In genomic region chr9:42868508-42868907, GRCm38 (mm10) we compare ENCODE assay signal across 17 mouse cellular contexts.
DNase-seq lines count a peak whose midpoint lies in the region; ATAC-seq and TF ChIP-seq lines count a peak whose summit lies in the region.
"Had no signal": no experiment of that assay in that cellular context is flagged by ENCODE, and none has a peak within 500 bp of the region (broad histone marks: within the 10 kb centered on the region; RNA-seq: fewer than 3 reads in every experiment).

No protein-coding gene starts in this region.

- peaks cover 6% of the 10 kb centered on the region for H3K27me3 ChIP-seq in forebrain, embryonic 13.5 days
- peaks cover 15% of the 10 kb centered on the region for H3K27me3 ChIP-seq in forebrain, embryonic 12.5 days
- no peaks in the 10 kb centered on the region for H3K27me3 ChIP-seq in midbrain, postnatal 0 days (ENCODE audit: insufficient read depth, low read length)
- no peaks in the 10 kb centered on the region for H3K27me3 ChIP-seq in midbrain, embryonic 16.5 days (ENCODE audit: control insufficient read depth, insufficient read depth, low read depth, low read length)
- H3K27me3 ChIP-seq in forebrain, embryonic 15.5 days = no peaks in the 10 kb centered on the region
- H3K27me3 ChIP-seq: hindbrain, embryonic 15.5 days had no signal

- peaks cover 34% of the 10 kb centered on the region for H3K4me1 ChIP-seq in forebrain, embryonic 13.5 days
- peaks cover 34% of the 10 kb centered on the region for H3K4me1 ChIP-seq in forebrain, embryonic 12.5 days
- peaks cover 8% of the 10 kb centered on the region for H3K4me1 ChIP-seq in midbrain, postnatal 0 days (ENCODE audit: insufficient read depth, low read length)
- H3K4me1 ChIP-seq in midbrain, embryonic 16.5 days (ENCODE audit: control insufficient read depth, insufficient read depth, low read length) = peaks cover 9% of the 10 kb centered on the region
- peaks cover 31% of the 10 kb centered on the region for H3K4me1 ChIP-seq in forebrain, embryonic 15.5 days

- H3K36me3 ChIP-seq in forebrain, embryonic 13.5 days (ENCODE audit: poor library complexity, severe bottlenecking) = no peaks in the 10 kb centered on the region
- no peaks in the 10 kb centered on the region for H3K36me3 ChIP-seq in forebrain, embryonic 12.5 days (replicated peaks)
- no peaks in the 10 kb centered on the region for H3K36me3 ChIP-seq in midbrain, postnatal 0 days (ENCODE audit: insufficient read depth, low read length)
- no peaks in the 10 kb centered on the region for H3K36me3 ChIP-seq in midbrain, embryonic 16.5 days (ENCODE audit: control insufficient read depth, insufficient read depth, low read length)
- H3K36me3 ChIP-seq in forebrain, embryonic 15.5 days = no peaks in the 10 kb centered on the region
- H3K36me3 ChIP-seq: heart, embryonic 15.5 days; hindbrain, embryonic 15.5 days had no signal

- no peak for TF ChIP-seq CTCF in midbrain, postnatal 0 days (IDR thresholded peaks at IDR 0.05)

- H3K9me3 ChIP-seq in forebrain, embryonic 13.5 days (replicated peaks) = no peaks in the 10 kb centered on the region
- H3K9me3 ChIP-seq in forebrain, embryonic 12.5 days = no peaks in the 10 kb centered on the region
- no peaks in the 10 kb centered on the region for H3K9me3 ChIP-seq in midbrain, postnatal 0 days (ENCODE audit: low read length)
- H3K9me3 ChIP-seq in midbrain, embryonic 16.5 days (replicated peaks; ENCODE audit: control insufficient read depth, low read length, poor library complexity, severe bottlenecking) = no peaks in the 10 kb centered on the region
- H3K9me3 ChIP-seq in forebrain, embryonic 15.5 days = no peaks in the 10 kb centered on the region
- H3K9me3 ChIP-seq: heart, embryonic 15.5 days; hindbrain, embryonic 15.5 days had no signal

- peak; percentile 55 for ATAC-seq in forebrain, embryonic 13.5 days
- ATAC-seq in forebrain, embryonic 12.5 days (ENCODE audit: low FRiP score) = no peak
- ATAC-seq in midbrain, postnatal 0 days (ENCODE audit: low FRiP score) = no peak
- ATAC-seq in midbrain, embryonic 16.5 days = no peak
- ATAC-seq in forebrain, embryonic 15.5 days (replicated peaks) = peak; percentile 34
- ATAC-seq: intestine, embryonic 16.5 days had no signal

- peak; percentile 41 for DNase-seq in midbrain, postnatal 0 days (ENCODE audit: low spot score)
- no peak for DNase-seq in urinary bladder, postnatal 4 days (ENCODE audit: low spot score in 2 of 2)
- DNase-seq: adrenal gland, adult 2 months; adrenal gland, postnatal 25 days; cerebellum, adult 2 months; cerebellum, postnatal 10 days; gastrocnemius, postnatal 36 days; heart, adult 2 months; heart, postnatal 14 days had no signal

- H3K4me2 ChIP-seq in forebrain, embryonic 13.5 days = peak overlapping the region; percentile 22; the same call in 1 of the 2 replicates
- no peak overlapping the region for H3K4me2 ChIP-seq in forebrain, embryonic 12.5 days
- H3K4me2 ChIP-seq in midbrain, postnatal 0 days (ENCODE audit: low read depth, low read length, poor library complexity, severe bottlenecking) = no peak overlapping the region
- no peak overlapping the region for H3K4me2 ChIP-seq in midbrain, embryonic 16.5 days (ENCODE audit: low read length)
- H3K4me2 ChIP-seq in forebrain, embryonic 15.5 days (replicated peaks) = no peak overlapping the region
- H3K4me2 ChIP-seq: heart, embryonic 11.5 days; heart, embryonic 15.5 days; hindbrain, embryonic 15.5 days had no signal

- WGBS in forebrain, embryonic 13.5 days = 16% methylated on average over 10 of the region's 10 CpGs
- 14% methylated on average over 10 of the region's 10 CpGs for WGBS in forebrain, embryonic 12.5 days
- 38% methylated on average over 10 of the region's 10 CpGs for WGBS in midbrain, postnatal 0 days
- 32% methylated on average over 10 of the region's 10 CpGs for WGBS in midbrain, embryonic 16.5 days
- WGBS in forebrain, embryonic 15.5 days = 15% methylated on average over 10 of the region's 10 CpGs

- H3K27ac ChIP-seq in forebrain, embryonic 13.5 days = no peak overlapping the region
- H3K27ac ChIP-seq in forebrain, embryonic 12.5 days = no peak overlapping the region
- no peak overlapping the region for H3K27ac ChIP-seq in midbrain, postnatal 0 days (ENCODE audit: low read depth, low read length)
- no peak overlapping the region for H3K27ac ChIP-seq in midbrain, embryonic 16.5 days (ENCODE audit: low read length)
- no peak overlapping the region; the same call in 1 of the 2 replicates for H3K27ac ChIP-seq in forebrain, embryonic 15.5 days (replicated peaks)
- H3K27ac ChIP-seq: heart, adult 2 months; heart, embryonic 15.5 days; hindbrain, embryonic 15.5 days had no signal

- H3K9ac ChIP-seq in forebrain, embryonic 13.5 days = no peak overlapping the region
- no peak overlapping the region for H3K9ac ChIP-seq in forebrain, embryonic 12.5 days
- H3K9ac ChIP-seq in midbrain, postnatal 0 days (replicated peaks; ENCODE audit: low read length, poor library complexity, severe bottlenecking) = no peak overlapping the region
- H3K9ac ChIP-seq in midbrain, embryonic 16.5 days (ENCODE audit: low read depth, low read length) = no peak overlapping the region
- H3K9ac ChIP-seq in forebrain, embryonic 15.5 days (replicated peaks) = no peak overlapping the region
- H3K9ac ChIP-seq: heart, embryonic 15.5 days; hindbrain, embryonic 15.5 days had no signal

- H3K4me3 ChIP-seq in forebrain, embryonic 13.5 days = no peak overlapping the region
- no peak overlapping the region for H3K4me3 ChIP-seq in forebrain, embryonic 12.5 days (replicated peaks)
- no peak overlapping the region for H3K4me3 ChIP-seq in midbrain, postnatal 0 days (ENCODE audit: low read depth, low read length)
- no peak overlapping the region for H3K4me3 ChIP-seq in midbrain, embryonic 16.5 days (ENCODE audit: low read depth, low read length)
- no peak overlapping the region for H3K4me3 ChIP-seq in forebrain, embryonic 15.5 days
- H3K4me3 ChIP-seq: heart, adult 2 months; heart, embryonic 15.5 days; hindbrain, embryonic 15.5 days had no signal

Comparison
In these comparisons a context has a peak if more than half of its experiments do, and no peak if none do; other contexts are left out.
1. ATAC-seq: peak in forebrain, embryonic 13.5 days (single experiment) and forebrain, embryonic 15.5 days (single experiment); none in forebrain, embryonic 12.5 days (single experiment), midbrain, postnatal 0 days (single experiment) and midbrain, embryonic 16.5 days (single experiment).